Mouse (Mus musculus): ENCODE data around the gene Pabpc4l. TPM values are rescaled to one million over a fixed set of nuclear protein-coding genes. Genes with fewer than 3 reads are reported as not detected.
"Not testable (repeated sequence)": the region's sequence is repeated elsewhere in the genome, so short reads cannot be mapped to it uniquely, and the experiment has no call there.

Gene Pabpc4l
- total RNA-seq (2021), result 1 to 10 TPM in 1 of 2 experiments, under 1 TPM in 1; 0.83 to 2.2 TPM

DNA sequence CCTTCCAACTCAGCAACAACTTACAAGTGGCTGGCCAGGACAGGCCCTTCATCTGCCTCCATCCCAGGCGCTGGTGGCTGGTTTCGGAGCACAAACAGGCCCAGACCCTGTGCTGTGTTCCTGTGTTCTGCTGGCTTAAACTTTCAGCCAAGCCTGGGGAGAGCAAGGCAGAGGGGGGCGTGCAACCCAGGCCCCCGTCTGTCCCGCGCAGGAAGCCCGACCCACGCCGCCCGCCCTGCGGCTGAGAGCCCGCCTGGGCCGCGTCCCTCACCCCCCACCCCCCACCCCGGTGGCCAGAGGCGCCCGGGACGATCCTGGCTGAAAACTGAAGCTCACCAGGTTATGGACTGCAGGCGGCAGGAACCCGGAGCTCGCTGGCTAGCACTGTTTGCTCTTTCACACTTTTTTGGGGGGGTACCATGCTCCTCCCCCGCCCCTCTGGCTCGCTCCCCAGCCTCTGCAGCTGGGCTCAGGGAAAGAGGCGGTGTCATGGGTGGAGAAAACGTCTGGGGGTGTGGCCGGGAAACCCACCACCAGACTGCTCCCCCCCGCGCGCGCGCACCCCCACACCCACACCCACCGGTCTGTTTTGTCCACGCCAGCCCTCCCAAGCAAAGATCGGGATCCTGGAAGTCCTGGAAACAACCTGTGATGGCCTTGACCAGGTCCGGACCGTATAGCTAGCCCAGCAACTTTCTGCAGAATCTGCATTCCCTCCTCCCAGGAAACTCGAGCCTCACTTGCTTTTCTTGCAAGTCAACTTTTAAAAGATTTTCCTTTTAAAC lies at the start of gene Pabpc4l:
TSS of gene Pabpc4l (minus strand) at position 739 of the 785 bp plus-strand sequence.
- intact Hi-C loops (cut with DNase I), result no loop called here
- DNase-seq, result peak; percentile 47

- no peak for DNase-seq
- intact Hi-C loops (cut with DNase I), result no loop called here
These were observed 42.9 kb upstream of the Pabpc4l start for GRCm38 (mm10) chr3:46490989-46491259.

- DNase-seq, result no peak
- intact Hi-C loops (cut with DNase I), result no loop called here
These were observed 42.3 kb upstream of the Pabpc4l start for GRCm38 (mm10) chr3:46490132-46490988.

GRCm38 (mm10) chr3:46486091-46486490 lies 38.1 kb upstream of the Pabpc4l start:
- DNase-seq; intact Hi-C loops (cut with DNase I): not testable (repeated sequence)

DNA sequence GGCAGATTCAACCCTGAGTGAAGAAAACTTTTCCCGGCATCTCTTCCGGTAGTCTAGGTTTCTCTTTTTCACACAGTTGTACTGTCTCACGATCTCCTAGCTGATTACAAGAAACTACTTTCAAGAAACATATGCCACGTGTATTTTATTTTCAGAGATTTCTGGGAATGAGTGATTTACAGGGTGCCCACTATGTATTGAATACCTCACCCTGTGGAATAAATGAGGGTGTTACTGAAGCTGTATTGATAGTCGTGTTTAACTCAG lies 180 bp upstream of the Pabpc4l start:
- intact Hi-C loops (cut with DNase I), result no loop called here
- no peak for DNase-seq

DNA sequence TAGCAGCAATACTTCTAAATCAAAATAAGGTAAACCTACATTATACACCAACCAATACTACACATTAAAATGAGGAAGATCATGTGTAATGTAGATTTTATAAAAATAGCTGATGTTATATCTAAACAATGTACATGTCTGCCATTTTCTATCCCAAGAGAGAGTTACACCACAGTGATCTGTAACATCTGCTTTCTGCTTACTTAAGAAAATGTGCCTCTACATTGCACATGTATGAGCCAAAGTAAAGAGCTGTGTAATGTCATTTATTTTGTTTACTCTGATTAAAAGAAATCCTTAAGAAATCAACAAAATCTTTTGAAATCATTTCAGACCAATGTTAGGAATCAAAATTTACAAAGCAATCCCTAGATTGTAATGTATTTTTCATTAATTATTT lies 16.6 kb downstream of the Pabpc4l start:
- intact Hi-C loops (cut with DNase I), result no loop called here
- DNase-seq, result no peak

Measured in left cerebral cortex, postnatal 4 days (tissue).